ENCODE assay signal across 9 mouse cellular contexts in the genomic region with DNA sequence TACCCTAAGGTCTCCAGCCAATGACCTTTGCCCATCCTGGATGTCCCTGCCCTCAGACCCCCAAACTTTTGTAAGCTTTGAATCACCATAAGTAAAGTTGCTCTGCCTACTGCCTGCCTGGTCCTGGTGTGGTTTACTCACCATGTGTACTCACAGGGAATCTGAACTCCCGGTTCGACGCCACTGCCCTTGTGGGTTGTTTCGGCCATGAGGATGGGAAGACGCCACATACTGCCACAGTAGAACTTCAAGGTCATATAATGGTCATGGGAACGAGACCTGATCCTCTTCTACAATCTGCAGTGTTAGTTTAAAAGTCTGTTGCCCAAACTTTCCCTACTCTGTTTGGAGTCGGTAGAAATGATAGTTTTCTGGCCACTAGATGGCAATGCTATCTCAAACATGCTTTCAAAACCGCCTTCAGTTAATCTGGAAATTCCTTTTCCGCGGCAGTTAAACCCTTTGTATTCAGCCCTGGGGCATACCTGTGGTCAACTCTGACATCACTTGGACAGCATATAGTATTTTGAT. TPM values are rescaled to one million over a fixed set of nuclear protein-coding genes. Genes with fewer than 3 reads are reported as not detected.
A peak's percentile ranks its signal among the peaks of the same experiment; 100 is the strongest.
DNase-seq lines count a peak whose midpoint lies in the region; ATAC-seq and TF ChIP-seq lines count a peak whose summit lies in the region.
"Had no signal": no experiment of that assay in that cellular context is flagged by ENCODE, and none has a peak within 500 bp of the region (broad histone marks: within the 10 kb centered on the region; RNA-seq: fewer than 3 reads in every experiment).

No protein-coding gene starts in this region.

- POLR2A ChIA-PET in Patski (lab: Charles Lee), result no interaction called here

- ATAC-seq in Patski, result peak; percentile 73
- ATAC-seq in embryonic facial prominence, embryonic 15.5 days (ENCODE audit: insufficient number of reproducible peaks, low FRiP score, low TSS enrichment, low read depth), result no peak
- 0 out of 2 replicates have a peak, but pooled peaks have one; percentile 19 for ATAC-seq in intestine, embryonic 16.5 days

- CTCF ChIA-PET in Patski (lab: Charles Lee), result no interaction called here

- WGBS in embryonic facial prominence, embryonic 15.5 days, result 34% methylated on average over 10 of the region's 10 CpGs
- WGBS in intestine, embryonic 16.5 days, result 43% methylated on average over 10 of the region's 10 CpGs

- peak; percentile 71 for TF ChIP-seq CTCF in Patski (IDR thresholded peaks at IDR 0.05)

- no peaks in the 10 kb centered on the region for H3K27me3 ChIP-seq in Patski
- no peaks in the 10 kb centered on the region for H3K27me3 ChIP-seq in embryonic facial prominence, embryonic 15.5 days
- no peaks in the 10 kb centered on the region for H3K27me3 ChIP-seq in intestine, embryonic 16.5 days (replicated peaks; ENCODE audit: control insufficient read depth, insufficient read depth, low read length)

- in situ Hi-C loops in Patski (cut with MboI; ENCODE audit: low pct_unique_long_range_greater_than_20kb), result no loop called here

- no peaks in the 10 kb centered on the region for H3K4me1 ChIP-seq in embryonic facial prominence, embryonic 15.5 days
- H3K4me1 ChIP-seq in intestine, embryonic 16.5 days (ENCODE audit: control insufficient read depth, insufficient read depth, low read length), result 0 out of 2 replicates have a peak, but pooled peaks cover 3% of the 10 kb centered on the region

- no peaks in the 10 kb centered on the region for H3K9me3 ChIP-seq in embryonic facial prominence, embryonic 15.5 days (replicated peaks)
- no peaks in the 10 kb centered on the region for H3K9me3 ChIP-seq in intestine, embryonic 16.5 days (ENCODE audit: control insufficient read depth, low read length)

- peak; percentile 8 for DNase-seq in layer of hippocampus, adult 11-12 months (ENCODE audit: low spot score)
- DNase-seq in layer of hippocampus, adult 9-11 months, result no peak
- DNase-seq in Patski (ENCODE audit: low read depth, low spot score), result peak; percentile 15
- DNase-seq in mesoderm, embryonic 11.5 days (ENCODE audit: low read depth, low spot score), result peak; percentile 54
- DNase-seq in thymus, postnatal 25 days, result no peak
- no peak for DNase-seq in spleen, postnatal 4 days (ENCODE audit: low spot score in 2 of 2)

- H3K27ac ChIP-seq in embryonic facial prominence, embryonic 15.5 days (replicated peaks), result no peak overlapping the region
- H3K27ac ChIP-seq in intestine, embryonic 16.5 days (ENCODE audit: low read length), result no peak overlapping the region

- no peak overlapping the region for H3K9ac ChIP-seq in embryonic facial prominence, embryonic 15.5 days
- H3K9ac ChIP-seq in intestine, embryonic 16.5 days (ENCODE audit: low read depth, low read length), result no peak overlapping the region

- H3K36me3 ChIP-seq in embryonic facial prominence, embryonic 15.5 days, result no peaks in the 10 kb centered on the region
- no peaks in the 10 kb centered on the region for H3K36me3 ChIP-seq in intestine, embryonic 16.5 days (ENCODE audit: control insufficient read depth, insufficient read depth, low read length)

- H3K4me2 ChIP-seq in embryonic facial prominence, embryonic 15.5 days (replicated peaks), result peak overlapping the region; percentile 26; the same call in 1 of the 2 replicates
- H3K4me2 ChIP-seq in intestine, embryonic 16.5 days (ENCODE audit: low read depth, low read length), result no peak overlapping the region

- H3K4me3 ChIP-seq in embryonic facial prominence, embryonic 15.5 days (replicated peaks), result peak overlapping the region; percentile 21; the same call in 1 of the 2 replicates
- H3K4me3 ChIP-seq in intestine, embryonic 16.5 days (ENCODE audit: low read length), result no peak overlapping the region

RNA-seq across cellular contexts. Expression of a gene that starts 2.1 kb away (rescaled TPM):
- not detected for polyA plus RNA-seq in Patski (2021)
- not detected in 2 replicates for polyA plus RNA-seq in embryonic facial prominence, embryonic 15.5 days (2015; fragmentation: Nextera tagmentation; extraction: Ambion mirVana)
- 64.9 and 77.4 TPM in 2 replicates for polyA plus RNA-seq in intestine, embryonic 16.5 days (2015; fragmentation: Nextera tagmentation; extraction: Ambion mirVana)
- polyA plus RNA-seq: neural tube, embryonic 11.5 days had no signal

RNA-seq across cellular contexts. Expression of a gene that starts 35.5 kb away (rescaled TPM):
- polyA plus RNA-seq in Patski (2021), result not detected
- not detected in 2 replicates for polyA plus RNA-seq in embryonic facial prominence, embryonic 15.5 days (2015; fragmentation: Nextera tagmentation; extraction: Ambion mirVana)
- 0.67 and 16.6 TPM in 2 replicates for polyA plus RNA-seq in intestine, embryonic 16.5 days (2015; fragmentation: Nextera tagmentation; extraction: Ambion mirVana)

Comparison
In these comparisons a context has a peak if more than half of its experiments do, and no peak if none do; other contexts are left out.
1. DNase-seq: peak in layer of hippocampus, adult 11-12 months (single experiment), Patski (single experiment) and mesoderm, embryonic 11.5 days (single experiment); none in layer of hippocampus, adult 9-11 months (single experiment), thymus, postnatal 25 days (single experiment) and spleen, postnatal 4 days (0 of 2).
2. RNA of a gene that starts 2.1 kb away (polyA plus RNA-seq): 64.9 to 77.4 TPM in intestine, embryonic 16.5 days; not detected in embryonic facial prominence, embryonic 15.5 days and not detected in Patski (single experiment); every median in the first group is over 10 times any median in the second.